Mouse (Mus musculus): ENCODE results near the gene Stag1.

DNA sequence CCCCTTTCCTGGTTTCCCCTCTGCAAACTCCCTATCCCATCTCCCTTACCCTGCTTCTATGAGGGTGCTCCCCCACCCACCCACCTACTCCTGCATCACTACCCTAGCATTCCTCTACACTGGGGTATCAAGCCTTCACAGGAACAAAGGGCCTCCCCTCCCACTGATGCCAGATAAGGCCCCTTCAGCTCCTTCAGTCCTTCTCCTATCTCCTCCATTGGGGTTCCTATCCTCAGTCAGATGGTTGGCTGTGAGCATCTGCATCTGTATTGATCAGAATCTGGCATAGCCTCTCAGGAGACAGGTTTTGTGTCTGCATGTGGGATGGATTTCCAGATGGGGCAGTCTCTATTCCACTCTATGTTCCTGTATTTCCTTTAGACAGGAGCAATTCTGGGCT is 81.4 kb downstream of the Stag1 start:
- TF ChIP-seq POLR2A (IDR thresholded peaks at IDR 0.05; ENCODE audit: insufficient read depth, low read depth, low read length) (no peak), CTCF (IDR thresholded peaks at IDR 0.05; ENCODE audit: insufficient read depth, low read depth, low read length) (no peak)

Measured in olfactory bulb, adult 2 months (tissue).